Mouse (Mus musculus): ENCODE data around the gene Tmem56.

The Tmem56 gene

GRCm38 (mm10) chr3:121224763-121225162, 58.1 kb downstream of the Tmem56 start:
- no peak for DNase-seq

DNA sequence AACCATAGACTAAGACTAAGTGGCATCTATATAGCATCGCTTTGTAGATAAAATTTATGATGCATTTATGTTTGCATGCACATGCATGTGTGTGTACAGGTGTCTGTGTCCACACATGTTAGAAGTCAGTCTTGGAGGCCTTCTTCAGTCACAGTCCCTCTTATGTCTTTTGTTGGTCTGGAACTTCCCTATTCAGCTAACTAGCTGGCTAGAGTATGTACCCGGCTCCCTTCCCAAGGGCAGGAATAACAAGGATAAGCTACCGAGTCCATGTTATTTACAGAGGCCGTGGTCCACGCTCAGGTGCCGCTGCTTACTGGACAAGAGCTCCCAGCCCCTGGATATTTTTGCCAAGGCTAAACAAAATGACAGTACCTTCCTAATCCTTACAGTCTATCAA, 58.7 kb downstream of the Tmem56 start:
- no peak for DNase-seq

DNA sequence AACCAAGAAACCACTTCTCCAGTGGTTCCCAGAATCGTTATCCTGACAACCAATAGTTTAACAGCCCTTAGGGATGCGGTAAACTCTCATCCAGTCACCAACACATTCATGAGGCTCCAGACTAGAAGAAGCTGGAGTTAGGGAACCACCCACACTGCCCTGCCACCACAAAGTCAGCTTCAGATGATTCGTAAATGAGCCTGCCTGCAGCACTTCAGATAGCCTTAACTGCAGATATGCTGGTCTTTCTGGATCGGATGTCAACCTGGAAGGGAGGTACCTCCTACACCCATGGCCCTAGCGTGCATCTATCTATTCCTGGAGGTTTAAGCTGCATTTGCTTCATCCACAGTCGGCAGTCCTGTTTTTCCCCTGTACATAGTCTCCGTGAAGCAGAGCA, 60.9 kb downstream of the Tmem56 start:
- no peak for DNase-seq

GRCm38 (mm10) chr3:121217011-121217410, 65.9 kb downstream of the Tmem56 start:
- DNase-seq, result no peak

- peak; percentile 52 for DNase-seq
Measured at GRCm38 (mm10) chr3:121213501-121213900, 69.4 kb downstream of the Tmem56 start.

DNA sequence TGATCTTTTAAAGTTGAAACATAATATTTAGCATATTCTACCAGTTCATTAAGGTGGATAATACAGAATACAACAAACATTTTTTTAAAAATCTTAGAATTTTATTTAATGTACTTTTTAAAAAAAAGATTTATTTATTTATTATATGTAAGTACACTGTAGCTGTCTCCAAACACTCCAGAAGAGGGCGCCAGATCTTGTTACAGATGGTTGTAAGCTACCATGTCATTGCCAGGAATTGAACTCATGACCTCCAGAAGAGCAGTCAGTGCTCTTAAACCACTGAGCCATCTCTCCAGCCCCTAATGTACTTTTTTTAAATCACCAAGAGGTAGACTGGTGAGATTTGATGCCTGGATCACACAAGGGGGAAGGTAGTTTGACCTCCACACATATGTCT, 70.7 kb downstream of the Tmem56 start:
- peak; percentile 33 for DNase-seq

DNA sequence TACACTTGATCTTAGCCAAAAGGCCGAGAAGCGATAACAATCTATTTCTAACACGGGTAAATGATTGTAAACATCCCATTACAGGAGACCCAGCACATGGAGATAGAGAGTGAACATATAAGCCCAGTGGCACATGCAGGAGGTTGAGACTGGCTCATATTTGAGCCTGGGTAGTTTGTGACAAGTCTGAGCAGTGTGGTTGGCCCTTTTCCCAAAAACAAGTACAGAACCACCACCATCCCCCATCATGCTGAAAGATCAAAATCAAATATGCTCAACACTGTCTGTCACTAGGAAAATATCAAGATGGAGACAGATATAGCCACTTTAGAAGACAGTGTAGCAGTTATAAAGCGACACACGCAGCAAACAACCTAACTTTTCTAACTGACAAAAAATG, 73.9 kb downstream of the Tmem56 start:
- DNase-seq, result no peak

DNA sequence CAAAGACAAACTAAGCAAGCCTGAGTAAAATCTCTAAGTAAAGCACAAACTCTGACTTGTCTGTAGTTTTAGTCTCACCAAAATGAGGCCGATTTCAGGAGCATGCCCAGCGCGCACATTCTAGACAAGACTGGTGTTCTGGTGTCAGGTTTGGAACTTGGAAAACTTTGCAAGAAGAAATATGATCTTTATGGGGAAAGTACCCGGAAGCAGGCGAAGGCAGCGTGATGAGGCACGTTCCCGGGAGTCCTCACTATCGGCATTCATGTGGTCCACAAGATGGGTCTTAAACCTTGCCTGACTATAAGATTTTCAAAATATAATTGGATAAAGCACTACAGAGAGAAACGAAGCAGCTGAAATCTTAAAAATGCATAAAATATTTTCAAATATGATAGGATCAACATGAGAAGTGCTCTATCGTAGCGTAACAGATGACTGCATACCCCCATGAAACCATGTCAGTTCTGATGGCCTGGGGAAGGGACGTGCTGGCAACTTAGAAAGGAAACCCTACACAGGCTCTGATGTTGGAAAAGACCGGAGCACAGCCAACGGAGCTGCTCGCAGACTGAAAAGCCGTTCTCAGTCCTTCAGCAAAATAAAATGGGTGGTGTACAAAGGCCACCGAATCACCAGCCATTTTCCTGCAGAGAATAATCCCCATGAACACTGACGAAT, 76.6 kb downstream of the Tmem56 start:
- DNase-seq, result no peak

- DNase-seq, result no peak
Measured at GRCm38 (mm10) chr3:121202638-121203037, 80.3 kb downstream of the Tmem56 start.

DNA sequence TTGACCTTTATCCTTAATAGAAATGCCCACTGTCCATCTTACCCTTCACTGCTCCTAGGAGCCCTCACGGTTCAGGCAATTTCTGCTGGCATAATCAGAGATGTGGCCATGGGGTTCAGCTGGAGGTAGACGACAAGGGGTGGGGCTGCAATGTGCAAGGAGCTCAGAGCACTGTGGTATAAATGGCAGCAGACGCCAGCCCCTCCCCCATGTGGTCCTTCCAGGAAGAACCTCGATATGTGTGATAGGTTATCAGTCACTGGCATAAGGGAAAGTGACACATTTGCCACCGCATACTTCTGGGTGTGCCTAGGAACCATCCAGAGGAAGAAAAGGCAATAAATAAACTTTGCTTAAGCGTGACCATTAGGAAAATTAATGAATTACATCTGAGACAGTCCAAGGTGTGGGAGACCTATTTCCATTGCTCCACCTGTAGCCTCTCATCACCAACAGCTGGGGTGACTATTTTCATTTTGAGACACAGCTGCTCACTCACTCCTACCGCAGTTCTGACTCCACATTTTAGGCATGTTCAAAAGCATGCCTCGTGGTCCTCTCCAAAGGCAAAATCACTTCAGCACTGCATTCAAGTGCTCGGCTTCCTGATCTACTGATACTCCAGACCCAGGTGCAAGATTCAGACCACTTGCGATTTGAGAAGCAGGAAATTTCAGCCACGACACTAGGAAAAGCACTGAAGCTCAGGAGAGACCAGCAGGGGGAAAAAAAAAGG, 81.7 kb downstream of the Tmem56 start:
- no peak for DNase-seq

- DNase-seq, result no peak
Measured at GRCm38 (mm10) chr3:121189199-121189598, 93.7 kb downstream of the Tmem56 start.

GRCm38 (mm10) chr3:121187510-121187909, 95.4 kb downstream of the Tmem56 start:
- DNase-seq, result no peak

GRCm38 (mm10) chr3:121186925-121187324, 96.0 kb downstream of the Tmem56 start:
- DNase-seq, result no peak

- DNase-seq, result no peak
Measured at GRCm38 (mm10) chr3:121185197-121185596, 97.7 kb downstream of the Tmem56 start.

DNA sequence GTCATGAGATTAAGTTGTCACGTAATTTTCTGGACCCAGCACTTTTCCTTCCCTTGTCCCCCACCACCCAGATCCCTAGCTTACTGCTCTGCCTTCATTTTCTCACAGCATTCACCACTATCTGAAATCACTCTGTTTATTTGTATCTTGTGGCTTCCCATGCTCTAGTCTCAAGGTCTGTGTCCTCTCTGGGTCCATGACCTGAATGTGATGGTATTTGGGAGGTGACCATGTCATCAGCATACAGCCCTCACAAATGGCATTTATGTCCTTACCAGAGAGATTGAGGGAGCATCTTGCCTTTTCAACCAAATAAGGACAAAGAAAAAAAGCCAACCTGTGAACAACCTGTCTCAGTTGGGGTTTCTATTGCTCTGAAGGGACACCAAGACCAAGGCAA, 106.9 kb downstream of the Tmem56 start:
- DNase-seq, result no peak

GRCm38 (mm10) chr3:121174248-121174945, 108.5 kb downstream of the Tmem56 start:
- no peak for DNase-seq

- no peak for DNase-seq
Measured at GRCm38 (mm10) chr3:121172718-121173117, 110.2 kb downstream of the Tmem56 start.

DNA sequence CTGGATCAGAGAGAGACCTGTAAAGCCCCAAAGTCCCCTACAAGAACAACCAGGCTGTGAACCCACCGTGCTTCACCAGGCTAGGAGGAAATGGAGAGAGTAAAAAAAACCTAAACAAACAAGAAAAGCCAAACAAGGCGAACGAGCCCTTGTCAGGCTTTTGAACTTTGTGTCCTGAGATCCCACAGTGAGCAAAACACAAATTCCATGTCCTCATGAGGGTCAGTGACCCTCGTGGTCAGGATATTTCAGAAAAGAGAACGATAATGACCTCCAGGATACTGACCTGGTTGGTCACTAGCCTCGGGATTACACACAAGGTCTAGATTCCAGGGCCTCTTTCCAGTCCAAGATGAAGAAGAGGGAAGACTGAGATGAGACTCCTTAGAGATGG, 111.0 kb downstream of the Tmem56 start:
- DNase-seq, result no peak

DNA sequence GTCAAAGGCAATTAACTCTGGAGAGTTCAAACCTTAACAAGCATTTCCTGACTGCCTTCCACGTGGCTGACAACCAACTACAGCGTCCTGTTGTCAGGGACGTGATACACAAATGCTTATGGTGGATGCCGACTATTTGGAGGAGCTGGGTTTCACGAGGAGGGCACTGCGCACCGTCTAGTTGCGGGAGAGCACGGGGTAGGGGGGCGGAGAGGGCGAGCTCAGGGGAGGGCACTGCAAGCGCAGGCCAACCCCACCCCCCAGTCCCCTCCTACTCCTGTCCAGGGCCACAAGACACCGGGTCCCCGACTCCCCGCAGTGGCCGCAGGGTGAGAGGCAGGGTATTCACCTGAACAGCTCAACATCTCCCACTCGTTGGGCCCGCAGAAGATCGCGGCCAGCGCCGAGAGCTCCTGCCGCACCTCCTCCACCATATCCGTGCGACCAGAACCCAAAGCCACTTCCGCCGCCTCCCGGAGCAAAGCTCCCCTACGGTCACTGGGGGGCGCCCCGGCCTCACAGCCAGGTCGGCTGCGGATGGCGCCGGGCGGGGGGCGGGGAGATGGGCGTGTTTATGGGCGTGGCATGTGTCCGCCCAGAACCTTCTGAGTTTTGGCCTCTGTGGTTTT, 111.5 kb downstream of the Tmem56 start, which contains the start of gene Rwdd3:
Rwdd3 (minus strand) TSS at position 453 of the 629 bp plus-strand sequence.
- peak; percentile 97 for DNase-seq

DNA sequence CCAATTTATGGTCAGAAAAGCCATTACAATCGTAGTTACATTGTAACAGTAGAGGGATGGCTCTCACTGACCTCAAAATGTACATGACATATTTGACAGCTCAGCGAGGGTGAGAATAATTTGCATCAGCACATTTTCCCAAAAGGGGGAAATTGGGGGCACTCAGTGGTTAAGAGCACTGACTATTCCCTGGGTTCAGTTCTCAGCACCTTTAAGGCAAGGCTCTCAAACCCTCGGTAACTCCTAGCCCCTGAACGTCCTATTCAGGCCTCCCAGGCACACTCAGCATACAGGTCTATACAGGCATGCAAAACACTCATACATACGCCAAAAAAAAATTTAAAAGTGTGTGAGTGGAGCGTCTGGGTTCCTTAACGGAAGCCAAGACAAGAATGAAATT, 112.3 kb downstream of the Tmem56 start:
- no peak for DNase-seq

GRCm38 (mm10) chr3:121169092-121169942, 113.6 kb downstream of the Tmem56 start:
- DNase-seq, result no peak

- DNase-seq, result no peak
Measured at GRCm38 (mm10) chr3:121168581-121168980, 114.3 kb downstream of the Tmem56 start.
